Mouse (Mus musculus) limb, embryonic 15.5 days (tissue): Measurements from ENCODE around the gene Gm49380. TPM values are rescaled to one million over a fixed set of nuclear protein-coding genes. Genes with fewer than 3 reads are reported as not detected.

ENCODE experiments used
- ATAC-seq: fragments of 200-750 bp; cut with Nextera tagmentation; 2 replicates; pipeline ENCODE4 v1.8.0; 2017; ENCODE audit warnings: low read depth, moderate TSS enrichment; ENCODE audit not compliant: insufficient number of reproducible peaks, low FRiP score, low TSS enrichment
- H3K27ac ChIP-seq: fragments of 300-500 bp; sonication (generic); 2 replicates; pipeline ENCODE4 v1.5.1; 2015; ENCODE audit warnings: moderate library complexity, mild to moderate bottlenecking, inconsistent platforms
- H3K27me3 ChIP-seq: fragments of 300-500 bp; sonication (generic); 2 replicates; pipeline ENCODE4 v1.6.1; 2015; ENCODE audit warnings: inconsistent platforms
- H3K36me3 ChIP-seq: fragments of 300-500 bp; sonication (generic); 2 replicates; pipeline ENCODE4 v1.6.1; 2015; ENCODE audit warnings: inconsistent platforms
- H3K4me1 ChIP-seq: fragments of 300-500 bp; sonication (generic); 2 replicates; pipeline ENCODE4 v1.6.1; 2015; ENCODE audit warnings: inconsistent platforms
- H3K4me2 ChIP-seq: fragments of 300-500 bp; sonication (generic); 2 replicates; pipeline ENCODE4 v1.6.1; 2015; ENCODE audit warnings: mild to moderate bottlenecking, inconsistent platforms
- H3K4me3 ChIP-seq: fragments of 300-500 bp; sonication (generic); 2 replicates; pipeline ENCODE4 v1.5.1; 2015; ENCODE audit warnings: mild to moderate bottlenecking, inconsistent platforms
- H3K9ac ChIP-seq: fragments of 300-500 bp; sonication (generic); 2 replicates; pipeline ENCODE4 v1.6.1; 2015; ENCODE audit warnings: inconsistent platforms
- H3K9me3 ChIP-seq: fragments of 300-500 bp; sonication (generic); 2 replicates; pipeline ENCODE4 v1.6.1; 2016; ENCODE audit warnings: inconsistent platforms
- WGBS: fragments of 180-500 bp; shearing (Covaris S2); methylation state at CpG from one replicate; pipeline ENCODE4 v1.1.7; 2015; 5-methylcytosine and 5-hydroxymethylcytosine counted together
- polyA plus RNA-seq: library from polyadenylated mRNA; unstranded; fragments of >200 nt; fragmentation: Nextera tagmentation; extraction: Ambion mirVana; gene quantifications from 2 replicates; pipeline ENCODE4 v1.2.1, GENCODE M21; 2015

Gene Gm49380
- polyA plus RNA-seq, 1 experiment from 2014 or later, result 0.28 TPM

- WGBS, result 66% methylated on average over 15 of the region's 15 CpGs
- Histone ChIP-seq H3K4me3 (no peak overlapping the region), H3K4me2 (no peak overlapping the region), H3K4me1 (peaks cover 14% of the 10 kb centered on the region), H3K9ac (no peak overlapping the region), H3K27me3 (peaks cover 26% of the 10 kb centered on the region), H3K9me3 (no peaks in the 10 kb centered on the region), H3K36me3 (no peaks in the 10 kb centered on the region), H3K27ac (no peak overlapping the region)
- no peak for ATAC-seq
Observed at GRCm38 (mm10) chr9:44048541-44049380, 64.5 kb downstream of the Gm49380 start.

GRCm38 (mm10) chr9:44047571-44048490, 65.5 kb downstream of the Gm49380 start:
- ATAC-seq, result no peak
- WGBS, result 72% methylated on average over 14 of the region's 14 CpGs
- Histone ChIP-seq H3K9me3 (no peaks in the 10 kb centered on the region), H3K36me3 (no peaks in the 10 kb centered on the region), H3K4me3 (no peak overlapping the region), H3K4me1 (peaks cover 24% of the 10 kb centered on the region), H3K4me2 (no peak overlapping the region), H3K27me3 (peaks cover 35% of the 10 kb centered on the region), H3K27ac (0 out of 2 replicates have a peak overlapping the region, but pooled peaks have one; percentile 4), H3K9ac (no peak overlapping the region)

- Histone ChIP-seq H3K4me3 (no peak overlapping the region), H3K36me3 (no peaks in the 10 kb centered on the region), H3K4me2 (no peak overlapping the region), H3K9ac (no peak overlapping the region), H3K4me1 (peaks cover 26% of the 10 kb centered on the region), H3K27ac (no peak overlapping the region), H3K27me3 (peaks cover 40% of the 10 kb centered on the region), H3K9me3 (no peaks in the 10 kb centered on the region)
- WGBS, result 54% methylated on average over 6 of the region's 6 CpGs
- no peak for ATAC-seq
Observed at GRCm38 (mm10) chr9:44047071-44047470, 66.2 kb downstream of the Gm49380 start.

- Histone ChIP-seq H3K4me3 (no peak overlapping the region), H3K4me1 (peaks cover 26% of the 10 kb centered on the region), H3K9ac (no peak overlapping the region), H3K9me3 (no peaks in the 10 kb centered on the region), H3K27me3 (peaks cover 45% of the 10 kb centered on the region), H3K36me3 (no peaks in the 10 kb centered on the region), H3K4me2 (no peak overlapping the region), H3K27ac (no peak overlapping the region)
- WGBS, result 82% methylated on average over 12 of the region's 12 CpGs
- no peak for ATAC-seq
Observed at GRCm38 (mm10) chr9:44046426-44046825, 66.9 kb downstream of the Gm49380 start.

GRCm38 (mm10) chr9:44045884-44046272, 67.4 kb downstream of the Gm49380 start:
- 85% methylated on average over 5 of the region's 5 CpGs for WGBS
- peaks cover 46% of the 10 kb centered on the region for H3K27me3 ChIP-seq
- no peak for ATAC-seq

GRCm38 (mm10) chr9:44045158-44045883, 68.0 kb downstream of the Gm49380 start:
- Histone ChIP-seq H3K27ac (no peak overlapping the region), H3K36me3 (no peaks in the 10 kb centered on the region), H3K4me1 (peaks cover 26% of the 10 kb centered on the region), H3K9ac (no peak overlapping the region), H3K4me2 (no peak overlapping the region), H3K4me3 (no peak overlapping the region), H3K27me3 (peaks cover 46% of the 10 kb centered on the region), H3K9me3 (no peaks in the 10 kb centered on the region)
- WGBS, result 64% methylated on average over 3 of the region's 3 CpGs
- ATAC-seq, result no peak

More at GRCm38 (mm10) chr9:44045884-44046272, 67.4 kb downstream of the Gm49380 start:
- no peak overlapping the region for H3K4me2 ChIP-seq
- no peak overlapping the region for H3K27ac ChIP-seq
- H3K9ac ChIP-seq, result no peak overlapping the region
- H3K9me3 ChIP-seq, result no peaks in the 10 kb centered on the region
- peaks cover 26% of the 10 kb centered on the region for H3K4me1 ChIP-seq
- no peak overlapping the region for H3K4me3 ChIP-seq
- H3K36me3 ChIP-seq, result no peaks in the 10 kb centered on the region

GRCm38 (mm10) chr9:44044426-44045157, 68.7 kb downstream of the Gm49380 start:
- Histone ChIP-seq H3K36me3 (no peaks in the 10 kb centered on the region), H3K27me3 (peaks cover 46% of the 10 kb centered on the region), H3K9ac (no peak overlapping the region; the same call in 1 of the 2 replicates), H3K4me3 (peak overlapping the region; percentile 46), H3K4me2 (peak overlapping the region; percentile 61), H3K27ac (no peak overlapping the region), H3K4me1 (peaks cover 26% of the 10 kb centered on the region), H3K9me3 (no peaks in the 10 kb centered on the region)
- 43% methylated on average over 14 of the region's 14 CpGs for WGBS
- no peak for ATAC-seq

GRCm38 (mm10) chr9:44043708-44044425, 69.4 kb downstream of the Gm49380 start:
- H3K4me2 ChIP-seq, result peak overlapping the region; percentile 61
- no peak for ATAC-seq
- no peak overlapping the region for H3K27ac ChIP-seq
- 5% methylated on average over 22 of the region's 23 CpGs for WGBS
- 0 out of 2 replicates have a peak overlapping the region, but pooled peaks have one; percentile 26 for H3K9ac ChIP-seq
- H3K36me3 ChIP-seq, result no peaks in the 10 kb centered on the region
- peaks cover 46% of the 10 kb centered on the region for H3K27me3 ChIP-seq
- peak overlapping the region; percentile 46 for H3K4me3 ChIP-seq
- peaks cover 26% of the 10 kb centered on the region for H3K4me1 ChIP-seq
- H3K9me3 ChIP-seq, result no peaks in the 10 kb centered on the region

GRCm38 (mm10) chr9:44042836-44043707, 70.2 kb downstream of the Gm49380 start, which contains the start of gene Thy1:
Gene Thy1, plus strand, starts transcription at chr9:44043384.
- Histone ChIP-seq H3K9me3 (no peaks in the 10 kb centered on the region), H3K4me3 (peak within 1 kb of the TSS; percentile 46), H3K9ac (0 out of 2 replicates have a peak within 1 kb of the TSS, but pooled peaks have one; percentile 26), H3K27me3 (peaks cover 46% of the 10 kb centered on the region), H3K36me3 (no peaks in the 10 kb centered on the region), H3K27ac (no peak within 1 kb of the TSS), H3K4me2 (peak within 1 kb of the TSS; percentile 61), H3K4me1 (peaks cover 26% of the 10 kb centered on the region)
- WGBS, result under 1% methylated on average over 30 of the region's 30 CpGs
- ATAC-seq, result no peak; the same call in 1 of the 2 replicates

GRCm38 (mm10) chr9:44042396-44042680, 71.0 kb downstream of the Gm49380 start:
- Histone ChIP-seq H3K36me3 (no peaks in the 10 kb centered on the region), H3K9ac (no peak overlapping the region), H3K4me2 (no peak overlapping the region), H3K4me1 (peaks cover 25% of the 10 kb centered on the region), H3K9me3 (no peaks in the 10 kb centered on the region), H3K27ac (no peak overlapping the region), H3K27me3 (peaks cover 46% of the 10 kb centered on the region), H3K4me3 (no peak overlapping the region)
- WGBS, result 83% methylated on average over 1 of the region's 1 CpGs
- no peak for ATAC-seq
